Mouse (Mus musculus): ENCODE data around the gene Scamp2. TPM values are rescaled to one million over a fixed set of nuclear protein-coding genes. Genes with fewer than 3 reads are reported as not detected.

Scamp2 gene
- total RNA-seq, 2 experiments from 2014 or later, result 24.6 to 24.8 TPM

DNA sequence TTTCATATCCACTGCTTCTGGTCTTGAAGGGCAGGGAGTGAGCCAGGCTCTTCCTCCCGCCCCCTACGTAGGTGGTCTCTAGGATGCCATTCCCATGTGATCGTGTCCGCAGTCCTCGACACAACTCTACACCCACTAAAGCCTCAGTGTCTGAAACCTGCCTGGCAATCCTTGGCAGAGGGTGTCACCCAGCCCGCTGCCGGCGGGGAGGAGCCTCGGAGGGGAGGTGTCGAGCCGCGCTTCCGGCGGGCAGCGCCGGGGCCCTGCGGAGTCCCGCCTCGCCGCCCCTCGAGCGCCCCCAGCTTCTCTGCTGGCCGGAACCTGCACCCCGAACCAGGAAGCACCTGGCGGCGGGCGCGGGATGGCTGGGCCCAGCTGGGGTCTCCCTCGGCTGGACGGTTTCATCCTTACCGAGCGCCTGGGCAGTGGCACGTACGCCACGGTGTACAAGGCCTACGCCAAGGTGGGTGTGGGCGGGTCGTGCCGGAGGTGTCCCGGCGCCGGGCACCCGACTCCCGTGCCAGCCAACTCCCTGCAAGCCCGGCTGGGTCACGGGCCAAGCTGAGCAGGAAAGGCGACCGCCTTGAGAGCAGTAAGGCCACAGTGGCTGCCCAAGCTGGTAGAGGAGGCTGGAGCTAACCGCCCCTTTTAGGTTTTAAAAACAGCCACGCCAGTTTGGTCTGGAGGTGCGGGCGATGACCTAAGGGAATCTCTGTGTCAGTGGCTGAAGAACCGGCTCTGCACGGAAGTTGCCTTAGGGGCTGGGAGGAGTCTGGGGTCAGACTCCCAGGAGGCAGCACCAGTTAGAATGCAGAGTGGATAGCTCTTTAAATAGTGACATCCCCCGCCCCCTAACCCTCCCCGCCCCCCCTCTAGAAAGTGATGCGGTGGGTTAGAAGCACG lies 28.7 kb downstream of the Scamp2 start, which contains the start of gene Ulk3:
TSS of gene Ulk3 (plus strand) at position 229 of the 903 bp plus-strand sequence.
- intact Hi-C loops (cut with DNase I), result loop anchor here (5.0 kb wide), 1 partner anchor 47 kb away; no protein-coding TSS in a partner anchor
- DNase-seq (ENCODE audit: low spot score), result peak; percentile 73

DNA sequence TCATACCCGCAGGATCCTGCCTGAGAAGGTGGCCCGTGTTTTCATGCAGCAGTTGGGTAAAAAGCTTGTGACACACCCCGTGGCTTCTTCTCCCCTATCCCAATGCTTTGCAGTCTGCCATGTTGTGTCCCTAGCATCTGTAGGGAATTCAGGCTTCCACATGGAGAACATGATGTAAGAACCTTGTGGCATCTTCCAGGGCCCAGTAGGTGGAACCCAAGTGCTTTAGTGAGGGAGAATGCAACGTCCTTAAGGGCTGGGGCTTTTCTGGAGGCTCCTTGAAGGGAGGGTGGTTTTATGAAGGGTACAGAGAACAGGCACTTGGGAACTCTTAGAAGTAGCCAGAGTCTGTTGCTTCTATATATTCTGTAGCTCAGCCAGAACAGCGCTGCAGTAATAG lies 30.0 kb downstream of the Scamp2 start:
- intact Hi-C loops (cut with DNase I), result no loop called here
- DNase-seq (ENCODE audit: low spot score), result no peak

DNA sequence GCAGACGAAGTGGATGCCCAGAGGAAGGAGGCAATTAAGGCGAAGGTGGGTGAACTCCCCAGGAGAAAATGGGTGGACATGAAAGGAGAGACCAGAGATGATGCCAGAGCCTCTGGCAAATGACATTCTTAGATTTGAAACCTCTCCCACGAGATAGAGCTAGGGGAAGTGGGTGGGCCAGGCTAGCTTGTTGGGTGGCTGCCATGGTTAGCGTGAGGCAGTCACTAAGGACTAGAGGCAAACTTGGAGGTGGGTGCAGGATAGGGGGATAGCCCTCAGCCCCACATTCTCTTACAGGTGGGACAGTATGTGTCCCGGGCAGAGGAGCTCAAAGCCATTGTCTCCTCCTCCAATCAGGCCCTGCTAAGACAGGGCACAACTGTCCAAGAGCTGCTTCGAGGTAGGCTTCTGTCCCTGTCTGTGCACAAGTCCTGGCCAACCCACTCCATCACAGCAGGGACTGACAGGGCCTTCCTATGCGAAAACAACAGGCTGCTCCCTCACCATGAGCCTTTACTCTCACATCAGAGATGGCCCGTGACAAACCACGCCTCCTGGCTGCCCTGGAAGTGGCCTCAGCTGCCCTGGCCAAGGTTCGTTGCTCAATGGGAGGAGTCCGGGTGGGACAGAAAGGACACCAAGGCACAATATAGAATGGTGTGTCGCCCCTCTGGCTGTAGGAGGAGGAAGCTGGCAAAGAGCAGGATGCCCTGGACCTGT lies 32.9 kb downstream of the Scamp2 start:
- intact Hi-C loops (cut with DNase I), result no loop called here
- no peak for DNase-seq (ENCODE audit: low spot score)

DNA sequence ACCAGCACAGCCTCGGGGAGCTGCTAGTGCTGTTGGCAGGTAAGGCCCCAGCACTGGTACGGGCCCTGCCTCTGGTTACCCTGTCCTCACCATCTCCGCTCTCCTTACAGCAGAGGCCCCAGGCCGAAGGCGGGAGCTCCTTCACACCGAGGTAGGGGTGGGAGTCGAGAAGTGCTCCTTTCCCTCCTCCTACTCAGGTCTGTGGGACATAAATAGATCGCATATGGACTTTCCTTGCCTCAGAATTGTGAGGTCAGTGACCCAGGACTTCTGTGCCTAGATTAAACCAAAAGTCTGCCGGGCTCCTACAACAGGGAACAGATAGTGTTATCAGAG lies 33.4 kb downstream of the Scamp2 start:
- intact Hi-C loops (cut with DNase I), result no loop called here
- no peak for DNase-seq (ENCODE audit: low spot score)

DNA sequence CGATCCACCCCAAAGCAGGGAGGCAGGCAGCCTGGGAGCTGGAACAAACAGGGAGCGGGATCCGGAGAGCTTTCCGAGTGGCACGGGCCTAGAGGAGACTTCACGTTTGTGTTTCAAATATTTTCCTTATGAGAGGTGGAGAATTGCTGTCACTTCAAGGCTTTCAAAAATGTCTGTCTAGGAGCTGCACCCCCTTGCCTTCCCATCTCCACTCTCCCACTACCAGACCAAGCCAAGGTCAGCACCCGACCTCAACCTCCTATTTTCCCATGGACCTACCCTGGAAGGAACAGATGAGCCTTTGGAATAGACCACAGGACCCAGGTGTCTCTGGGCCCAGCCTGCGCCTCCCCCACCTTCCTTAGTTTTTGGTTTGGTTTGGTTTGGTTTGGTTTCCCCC lies 36.5 kb downstream of the Scamp2 start:
- intact Hi-C loops (cut with DNase I), result no loop called here
- no peak for DNase-seq (ENCODE audit: low spot score)

DNA sequence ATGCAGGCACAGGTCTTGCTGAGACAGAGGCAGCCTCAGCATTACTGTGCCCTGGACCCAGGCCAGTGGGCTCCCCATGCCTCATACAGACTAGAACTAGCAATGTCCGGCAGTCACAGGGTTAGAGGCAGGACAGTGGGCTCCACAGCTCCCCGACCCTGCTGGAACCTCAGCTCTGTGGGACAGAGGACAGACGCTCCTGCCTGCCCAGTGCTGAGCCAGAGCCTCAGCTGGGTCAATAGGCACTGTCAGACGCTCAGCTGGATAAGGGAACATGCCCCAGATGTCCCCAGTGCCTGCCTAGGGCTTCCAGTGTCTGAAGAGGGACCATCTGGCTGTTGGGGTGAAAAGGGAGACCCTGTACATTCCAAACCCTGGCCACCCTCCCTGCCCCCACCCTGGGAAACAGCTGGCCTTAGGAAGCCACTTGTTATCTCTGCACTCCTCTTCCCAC lies 37.2 kb downstream of the Scamp2 start:
- no peak for DNase-seq (ENCODE audit: low spot score)
- intact Hi-C loops (cut with DNase I), result no loop called here

DNA sequence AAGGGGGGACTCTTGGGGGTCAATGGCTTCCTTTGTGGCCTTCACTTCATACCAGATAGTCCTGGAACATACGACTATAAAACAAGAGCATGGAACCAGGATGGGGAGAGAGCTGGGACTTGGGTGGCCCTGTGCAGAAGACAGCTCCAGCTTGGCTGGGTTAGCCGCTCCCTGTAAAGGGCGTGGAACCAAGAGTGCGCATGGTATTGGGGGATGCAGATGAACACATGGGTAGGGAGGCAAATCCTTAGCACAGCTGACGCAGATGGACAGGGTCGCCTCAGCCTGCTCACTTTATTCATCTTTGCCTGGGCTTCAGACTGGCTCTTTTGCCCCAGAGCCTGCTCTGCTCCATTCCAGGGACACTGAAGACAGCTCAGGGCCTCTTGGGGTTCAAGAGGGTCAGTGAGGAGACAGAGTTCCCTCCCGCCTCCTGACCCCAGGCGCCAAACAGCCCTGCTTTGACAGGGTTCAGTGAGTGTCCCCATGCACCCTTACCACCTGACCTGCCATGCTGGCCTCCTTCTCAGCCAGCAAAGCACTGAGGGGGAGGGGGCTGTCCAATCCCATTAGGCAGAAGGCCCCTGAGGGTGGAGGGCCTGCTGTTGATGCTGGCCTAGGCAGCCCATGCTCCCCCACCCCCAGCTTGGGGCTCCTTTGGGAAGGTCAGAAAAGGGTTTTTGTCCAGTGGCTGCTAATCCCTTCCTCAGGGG lies 38.3 kb downstream of the Scamp2 start:
- DNase-seq (ENCODE audit: low spot score), result no peak
- intact Hi-C loops (cut with DNase I), result no loop called here

DNA sequence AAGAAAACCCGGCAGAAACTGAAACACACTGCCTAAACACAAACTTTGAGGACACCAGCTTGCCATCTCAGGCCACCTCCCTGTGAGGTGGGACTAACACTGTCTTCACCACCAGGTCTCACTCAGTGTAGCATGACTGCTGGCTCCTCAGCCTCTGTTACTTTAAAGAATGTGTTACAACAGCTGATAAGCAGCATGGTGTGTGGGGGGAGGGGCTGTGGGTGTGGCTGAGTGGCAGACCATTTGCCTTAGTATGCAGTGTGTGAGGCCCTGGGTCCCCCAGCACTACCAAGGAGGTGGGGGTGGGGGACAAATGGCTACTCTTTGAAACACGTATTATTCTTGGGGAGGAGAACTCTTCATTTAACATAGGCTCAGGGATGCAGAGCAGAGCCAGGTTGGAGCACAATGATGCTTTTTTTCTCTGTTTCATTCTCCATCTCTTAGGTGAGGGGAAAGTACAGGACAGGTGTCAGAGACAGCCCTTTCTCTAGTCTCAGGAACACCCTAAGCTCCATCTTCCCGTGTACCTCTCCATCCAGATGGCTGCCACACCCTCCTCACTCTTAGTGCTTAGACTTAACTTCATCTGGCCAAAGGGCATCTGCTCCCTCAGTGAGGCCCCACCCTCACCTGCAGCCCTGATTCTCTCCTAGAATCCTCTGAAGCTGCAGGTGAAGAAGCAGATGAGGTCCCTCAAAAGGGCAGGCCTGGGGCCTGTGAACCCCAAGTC lies 40.0 kb downstream of the Scamp2 start:
- no peak for DNase-seq (ENCODE audit: low spot score)
- intact Hi-C loops (cut with DNase I), result no loop called here

DNA sequence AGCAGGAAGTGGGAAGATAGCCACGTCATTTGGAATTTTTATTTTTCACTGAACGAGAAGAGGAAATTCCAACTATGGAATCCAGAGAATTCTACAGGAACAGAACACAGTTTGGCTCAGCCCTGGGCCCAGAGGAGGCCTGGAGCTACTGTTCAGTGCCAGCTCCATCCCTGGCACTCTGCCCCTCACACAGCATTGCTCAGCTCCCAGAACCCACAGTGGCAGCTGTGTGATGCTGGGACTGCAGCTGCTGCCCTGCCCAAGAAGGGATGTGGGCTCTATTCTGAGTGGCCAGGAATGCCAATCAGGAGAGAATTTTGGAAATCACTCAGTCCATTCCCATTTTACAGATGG lies 40.6 kb downstream of the Scamp2 start:
- intact Hi-C loops (cut with DNase I), result no loop called here
- no peak for DNase-seq (ENCODE audit: low spot score)

DNA sequence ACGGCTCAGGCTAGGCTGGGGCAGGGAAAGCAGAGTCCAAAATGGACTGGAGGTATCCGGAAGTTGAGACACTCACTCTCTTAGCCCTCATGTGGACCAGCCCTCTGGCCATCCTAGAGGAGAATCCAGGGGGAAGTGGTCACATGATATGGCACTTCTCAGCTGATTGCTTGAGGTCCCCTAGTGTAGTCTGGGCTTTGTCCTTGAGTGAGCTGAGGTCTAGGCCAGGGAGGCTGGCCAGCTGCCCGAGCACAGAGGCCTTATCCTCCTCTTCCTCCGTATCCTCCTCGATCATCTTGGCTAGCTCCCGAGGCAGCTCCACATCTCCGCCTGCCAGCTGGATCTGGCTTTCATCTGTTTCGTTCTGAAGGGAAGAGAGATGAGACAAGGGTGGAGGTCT lies 41.4 kb downstream of the Scamp2 start:
- DNase-seq (ENCODE audit: low spot score), result no peak
- intact Hi-C loops (cut with DNase I), result no loop called here

DNA sequence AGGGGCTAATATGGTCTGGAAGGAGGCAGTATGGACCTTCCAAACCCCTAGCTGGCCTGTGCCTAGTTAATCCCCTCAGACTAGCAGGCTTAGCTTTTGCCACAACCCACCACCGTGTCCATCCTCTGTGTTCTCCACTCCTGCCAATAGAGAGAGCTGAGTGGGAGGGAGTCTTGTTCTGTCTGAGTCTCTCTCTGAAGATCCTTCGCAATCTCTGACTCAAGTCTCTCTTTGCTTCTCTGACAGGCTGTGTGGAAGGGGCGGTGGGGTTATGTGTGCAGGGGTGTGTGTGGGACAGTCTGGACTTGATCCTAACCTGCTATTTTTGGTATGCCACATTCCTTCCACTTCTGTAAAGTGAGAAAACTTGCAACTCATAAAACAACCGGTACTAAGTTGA lies 44.1 kb downstream of the Scamp2 start:
- intact Hi-C loops (cut with DNase I), result no loop called here
- DNase-seq (ENCODE audit: low spot score), result no peak

DNA sequence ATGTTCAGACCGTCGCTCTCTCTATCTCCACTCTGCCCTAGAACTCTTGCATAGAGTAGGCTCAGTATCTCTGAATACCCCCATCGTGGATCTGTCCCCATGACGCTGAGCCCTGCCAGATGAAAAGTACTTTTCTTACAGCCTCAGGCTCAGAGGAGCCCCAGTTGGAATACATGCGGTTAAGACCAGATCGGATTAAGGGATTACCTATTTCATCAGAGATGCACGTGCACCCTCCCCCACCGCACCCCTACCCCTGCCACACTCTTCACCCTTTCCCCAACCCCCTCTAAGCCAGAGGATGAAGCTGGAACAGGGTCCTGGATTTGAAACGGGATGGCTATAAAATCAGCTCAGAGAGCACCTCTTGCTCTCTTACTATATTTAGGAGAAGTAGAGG lies 44.8 kb downstream of the Scamp2 start:
- intact Hi-C loops (cut with DNase I), result no loop called here
- no peak for DNase-seq (ENCODE audit: low spot score)

DNA sequence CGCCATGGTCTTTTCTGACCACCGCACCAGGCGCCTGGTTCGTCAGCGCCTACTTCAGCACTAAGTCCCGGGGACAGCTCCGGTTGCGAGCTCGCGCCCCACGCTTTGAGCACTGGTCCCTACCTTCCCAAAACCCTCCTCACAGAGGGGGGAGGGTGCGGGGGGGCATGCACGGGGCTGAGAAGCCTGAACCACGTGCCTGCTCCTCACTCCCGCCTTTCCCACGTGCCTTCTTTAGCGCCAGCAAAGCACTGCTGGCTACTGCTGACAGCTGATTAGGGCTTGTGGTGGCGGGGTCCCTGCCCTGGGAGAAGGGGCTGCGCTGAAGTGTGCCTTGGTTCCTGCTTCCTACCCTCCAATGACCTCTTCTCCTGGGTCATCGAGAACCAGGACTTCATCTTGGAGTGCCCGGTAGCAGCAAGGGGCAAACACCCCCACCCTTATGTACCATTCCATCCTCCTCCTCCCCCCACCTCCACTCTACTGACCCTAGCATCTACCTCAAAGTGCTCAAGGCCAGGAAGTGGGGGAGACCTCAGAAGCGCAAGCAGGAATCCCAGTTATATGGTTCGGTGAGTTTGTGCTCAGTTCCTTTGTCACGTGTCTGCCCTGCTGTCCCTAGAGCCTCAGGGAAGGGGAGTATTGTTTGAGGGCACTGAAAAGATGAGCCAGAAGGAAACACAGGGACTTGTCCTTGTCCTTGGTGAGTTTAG lies 45.6 kb downstream of the Scamp2 start, which contains the start of gene Cplx3:
TSS of gene Cplx3 (minus strand) at position 143 of the 713 bp plus-strand sequence.
- intact Hi-C loops (cut with DNase I), result no loop called here
- no peak for DNase-seq (ENCODE audit: low spot score)

DNA sequence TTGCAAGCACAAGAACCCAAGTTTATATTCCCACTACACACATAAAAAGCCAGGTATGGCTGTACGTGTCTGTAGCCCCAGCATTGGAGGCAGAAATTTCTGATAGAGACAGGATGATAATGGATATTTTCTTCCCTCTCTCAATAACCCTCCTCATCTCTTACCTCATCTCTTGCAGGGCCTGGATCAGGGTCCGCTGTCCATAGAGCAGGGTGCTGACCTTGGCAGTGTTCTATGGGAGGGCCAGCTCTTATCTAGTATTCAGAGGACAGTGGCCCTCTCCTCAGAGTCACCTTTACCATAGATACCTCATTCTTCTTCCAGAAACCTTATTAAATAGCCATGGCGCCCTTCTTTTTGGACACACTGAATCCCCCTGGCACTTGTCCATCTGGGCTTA lies 49.1 kb downstream of the Scamp2 start:
- DNase-seq (ENCODE audit: low spot score), result no peak
- intact Hi-C loops (cut with DNase I), result no loop called here

DNA sequence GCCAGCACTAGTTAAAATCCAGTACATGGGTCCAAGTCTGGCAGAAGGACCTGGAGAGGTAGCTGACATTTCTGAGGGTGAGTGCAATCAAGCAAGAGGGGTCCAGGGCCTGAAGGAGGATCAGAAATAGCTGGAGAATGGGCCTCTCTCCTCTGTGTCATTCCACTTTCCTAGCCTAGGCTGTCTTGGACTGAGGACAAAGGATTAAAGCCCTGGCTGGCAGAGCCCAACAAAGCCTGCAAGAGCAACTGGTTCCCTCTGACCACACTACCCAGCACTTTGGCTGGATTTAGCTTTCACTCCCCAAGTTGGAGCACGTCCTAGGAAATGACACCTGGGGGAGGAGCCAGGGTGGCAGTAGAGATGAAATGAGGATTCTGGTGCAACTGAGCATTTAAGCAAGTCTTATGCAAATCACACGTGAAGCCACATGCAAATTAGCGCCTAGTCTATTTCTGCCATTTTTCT lies 49.6 kb downstream of the Scamp2 start:
- intact Hi-C loops (cut with DNase I), result no loop called here
- DNase-seq (ENCODE audit: low spot score), result no peak

DNA sequence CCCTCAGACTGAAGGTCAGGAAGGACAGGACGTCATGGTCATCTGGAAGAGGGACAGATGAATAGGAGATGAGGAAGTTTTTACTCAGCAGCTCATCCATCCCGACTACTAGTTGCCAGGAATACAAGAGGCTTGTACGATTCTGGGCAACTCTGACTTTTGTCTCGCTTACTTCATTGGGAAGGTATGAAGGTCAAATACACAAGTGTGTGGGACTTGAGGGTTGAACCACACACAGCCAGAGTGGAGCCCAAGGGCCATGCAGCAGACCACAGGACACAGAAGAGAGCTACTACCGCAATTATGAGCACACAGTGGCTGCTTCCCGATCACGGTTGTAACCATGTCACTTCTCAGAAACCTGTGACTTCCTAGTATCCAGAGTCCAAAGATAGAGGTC lies 51.8 kb downstream of the Scamp2 start:
- DNase-seq (ENCODE audit: low spot score), result no peak
- intact Hi-C loops (cut with DNase I), result no loop called here

DNA sequence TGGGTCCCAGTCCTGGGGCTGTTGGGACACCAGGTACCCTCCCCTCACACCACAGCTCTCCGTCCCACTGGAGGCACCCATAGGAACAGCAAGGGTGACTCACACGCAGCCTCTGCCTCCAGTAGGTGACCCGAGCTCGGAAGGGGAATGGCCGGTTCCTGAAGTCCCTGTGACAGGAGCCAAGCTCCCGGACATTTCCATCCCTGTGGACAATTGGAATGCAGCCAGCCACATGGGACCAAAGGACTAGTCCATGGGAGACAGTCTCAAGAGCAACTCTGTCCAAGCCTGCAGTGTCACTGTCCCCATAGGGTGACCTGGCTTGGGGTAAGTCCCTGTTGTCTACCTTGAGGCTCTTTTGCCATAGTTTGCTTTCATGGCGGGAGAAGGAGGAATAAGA lies 53.2 kb downstream of the Scamp2 start:
- DNase-seq (ENCODE audit: low spot score), result no peak
- intact Hi-C loops (cut with DNase I), result no loop called here

DNA sequence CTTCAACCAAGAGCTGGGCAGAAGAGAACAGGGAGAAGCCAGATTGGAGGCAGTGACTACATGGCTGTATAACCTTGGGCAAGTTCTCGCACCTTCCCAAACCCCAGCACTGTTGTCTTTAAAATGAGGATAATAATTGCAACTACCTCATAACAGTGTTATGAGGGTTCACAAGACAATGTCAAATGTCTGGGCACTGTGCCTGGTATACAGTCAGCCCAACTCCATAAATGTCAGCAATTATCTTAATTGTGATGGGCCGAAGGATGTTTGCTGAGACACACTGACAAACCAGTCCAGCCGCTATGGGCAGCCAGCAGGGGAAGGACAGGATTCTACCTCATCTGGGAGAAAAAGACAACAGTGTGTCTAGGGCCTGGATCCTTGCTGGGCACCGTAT lies 54.0 kb downstream of the Scamp2 start:
- intact Hi-C loops (cut with DNase I), result no loop called here
- no peak for DNase-seq (ENCODE audit: low spot score)

DNA sequence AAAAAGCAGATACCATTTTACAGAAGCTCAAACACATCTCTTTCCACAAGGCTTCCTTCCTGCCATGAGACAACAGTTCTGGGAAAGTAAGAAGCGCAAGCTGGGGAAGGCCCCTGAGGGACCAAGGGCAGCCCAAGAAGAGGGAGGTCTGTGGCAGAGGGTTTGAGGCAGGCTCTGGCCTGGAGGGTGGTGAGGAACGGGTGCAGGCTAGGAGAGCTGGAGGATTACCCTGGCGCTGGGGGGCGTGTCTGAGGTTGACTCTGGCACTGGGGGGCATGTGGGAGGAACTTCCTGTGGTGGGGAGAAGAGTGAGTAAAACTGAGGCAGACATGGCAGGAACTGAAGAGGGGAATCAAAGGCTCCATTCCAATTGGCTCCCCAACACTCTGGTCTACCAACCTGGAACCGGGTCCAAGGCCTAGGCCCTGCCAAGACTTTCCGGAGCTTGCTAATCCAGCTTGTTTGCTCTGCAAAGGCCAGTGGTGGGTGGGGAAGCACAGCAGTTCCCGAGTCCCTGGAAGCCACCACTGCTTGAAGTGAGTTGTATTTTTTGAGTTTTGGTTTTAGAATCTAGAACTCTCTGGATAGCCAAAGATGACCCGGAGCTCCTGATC lies 56.9 kb downstream of the Scamp2 start:
- DNase-seq (ENCODE audit: low spot score), result no peak
- intact Hi-C loops (cut with DNase I), result no loop called here
